Mouse (Mus musculus) gastrocnemius, postnatal 10 days (tissue): ENCODE data around the gene Rap2a. TPM values are rescaled to one million over a fixed set of nuclear protein-coding genes. Genes with fewer than 3 reads are reported as not detected.
A peak's percentile ranks its signal among the peaks of the same experiment; 100 is the strongest.

Experiments
- DNase-seq: peaks from one replicate; pipeline ENCODE4 v3.0.0; 2021; ENCODE audit warnings: mixed read lengths
- total RNA-seq, 2 experiments: library from RNA; stranded (reverse); gene quantifications; 2 replicates each; pipeline ENCODE4 v1.2.3; 2021

Rap2a gene
- total RNA-seq, 2 experiments from 2014 or later: 13.1 to 15.7 TPM

DNA sequence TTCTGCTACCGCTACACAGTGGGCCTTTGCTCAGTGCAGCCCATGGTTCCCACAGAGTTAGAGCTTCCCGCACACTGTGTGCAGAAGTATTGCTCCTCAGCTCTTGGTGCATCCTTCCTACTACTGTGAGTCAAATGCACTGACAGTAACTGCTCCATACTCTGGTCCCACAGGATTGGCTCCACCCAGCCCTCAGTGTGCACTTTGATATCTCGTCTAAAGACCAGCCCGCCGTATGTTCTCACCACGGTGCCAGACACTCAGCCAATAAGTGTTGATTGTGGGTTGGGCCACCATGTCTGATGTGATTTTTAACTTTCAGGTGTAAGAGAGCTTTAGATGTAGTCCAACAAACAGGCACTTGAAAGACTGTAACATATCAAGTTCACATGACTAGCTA lies 21.4 kb downstream of the Rap2a start:
- DNase-seq: no peak

DNA sequence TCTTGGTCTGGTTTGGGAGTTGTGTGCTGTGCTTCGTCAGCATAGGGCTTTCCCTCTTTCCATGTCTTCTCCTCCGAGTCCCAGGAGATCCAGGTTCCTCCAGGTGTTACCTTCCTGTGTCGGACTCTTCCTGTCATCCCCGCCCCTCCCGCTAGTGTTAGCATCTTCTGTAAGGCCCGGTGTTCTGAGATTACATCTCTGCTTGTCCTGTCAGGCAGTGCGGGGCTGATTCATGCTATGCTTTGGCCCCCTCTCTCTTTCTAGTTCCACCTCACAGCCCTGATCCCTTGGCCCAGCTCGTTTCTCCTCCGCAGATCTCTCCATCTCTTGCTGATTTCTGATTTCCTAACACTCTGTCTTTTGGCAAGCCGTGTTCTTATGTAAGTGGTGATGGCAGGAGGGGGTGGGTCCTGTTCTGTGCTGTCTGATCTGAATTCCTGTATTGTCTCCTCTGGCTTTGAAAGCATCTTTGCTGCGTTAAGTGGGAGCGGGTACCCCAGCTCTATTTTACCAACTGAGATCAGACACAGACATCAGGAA lies 21.8 kb downstream of the Rap2a start:
- no peak for DNase-seq

GRCm38 (mm10) chr14:120500791-120501190 lies 22.5 kb downstream of the Rap2a start:
- no peak for DNase-seq

DNA sequence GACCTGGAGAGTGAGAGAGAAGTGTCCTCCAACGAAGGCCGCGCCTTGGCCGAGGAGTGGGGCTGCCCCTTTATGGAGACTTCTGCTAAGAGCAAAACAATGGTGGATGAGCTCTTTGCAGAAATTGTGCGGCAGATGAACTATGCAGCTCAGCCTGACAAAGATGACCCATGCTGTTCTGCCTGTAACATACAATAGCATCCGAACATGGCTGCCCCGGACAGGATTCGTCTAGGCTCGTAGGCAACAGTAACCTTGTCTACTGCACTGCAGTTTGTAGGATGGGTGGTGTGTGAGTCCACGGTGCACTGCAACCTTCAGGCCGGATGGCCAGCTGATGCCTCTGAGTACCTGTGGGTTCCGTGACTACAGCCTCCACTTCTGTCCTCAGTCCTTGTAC lies 25.4 kb downstream of the Rap2a start:
- no peak for DNase-seq

GRCm38 (mm10) chr14:120504423-120504822 lies 26.2 kb downstream of the Rap2a start:
- DNase-seq: no peak

GRCm38 (mm10) chr14:120504928-120505461 lies 26.8 kb downstream of the Rap2a start:
- no peak for DNase-seq

DNA sequence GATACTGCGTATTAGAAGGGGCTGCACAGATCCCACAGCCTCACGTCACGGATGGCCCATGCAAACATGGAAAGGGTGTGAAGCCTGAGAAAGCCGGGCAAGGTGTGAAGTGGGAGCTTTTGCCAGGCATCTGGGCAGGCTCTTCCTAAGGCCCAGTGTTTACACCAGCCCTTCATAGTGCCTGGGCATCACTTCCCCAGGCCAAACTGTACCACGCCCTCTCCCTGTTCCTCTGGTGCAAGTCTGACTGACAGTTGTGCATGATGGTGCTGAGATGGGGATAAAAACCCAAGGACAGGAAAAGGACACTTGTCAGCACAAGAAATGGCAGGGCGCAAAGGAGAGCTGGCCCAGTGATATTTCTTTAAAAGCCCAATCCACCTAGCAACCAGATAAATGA lies 27.7 kb downstream of the Rap2a start:
- DNase-seq: no peak

- no peak for DNase-seq
Measured at GRCm38 (mm10) chr14:120507516-120507915, 29.3 kb downstream of the Rap2a start.

DNA sequence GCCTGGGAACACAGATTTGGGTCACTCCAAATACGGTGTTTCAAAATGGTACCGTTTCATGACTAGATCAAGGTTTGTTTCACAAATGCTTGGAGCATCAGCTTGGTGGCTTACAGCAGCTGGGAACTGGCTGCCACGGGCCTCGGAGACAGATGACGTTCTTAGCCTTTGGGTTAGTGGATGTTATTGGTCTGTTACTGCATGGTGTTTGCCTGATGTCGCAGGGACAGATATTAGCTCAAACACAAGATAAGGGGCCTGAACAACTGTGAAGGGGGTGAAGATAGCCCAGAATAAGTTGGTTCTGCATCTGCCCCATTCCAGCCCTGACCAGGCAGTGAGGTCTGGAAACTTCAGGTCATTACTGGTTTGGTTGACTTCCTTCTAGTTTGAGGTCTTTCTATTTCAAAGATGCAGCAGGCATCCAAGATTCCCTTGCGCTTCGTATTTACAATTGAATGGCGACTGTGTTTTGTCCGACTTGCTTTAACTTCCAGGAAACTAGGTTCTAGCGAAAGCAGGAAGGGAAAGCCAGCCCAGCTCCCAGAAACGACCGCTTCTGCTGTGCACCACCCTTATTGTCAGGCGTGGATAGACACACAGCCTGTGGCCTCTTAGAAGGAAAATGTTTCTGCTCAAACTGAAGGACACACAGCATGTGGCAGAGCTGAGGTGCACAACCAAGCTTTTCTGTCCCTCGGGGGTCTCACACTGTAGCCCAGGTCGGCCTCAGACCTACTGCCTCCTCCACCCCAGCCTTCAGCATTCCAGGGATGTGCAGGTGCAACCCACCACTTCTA lies 30.5 kb downstream of the Rap2a start:
- DNase-seq: no peak

GRCm38 (mm10) chr14:120509366-120509640 lies 31.1 kb downstream of the Rap2a start:
- no peak for DNase-seq

- no peak for DNase-seq
Measured at GRCm38 (mm10) chr14:120511821-120512220, 33.6 kb downstream of the Rap2a start.

DNA sequence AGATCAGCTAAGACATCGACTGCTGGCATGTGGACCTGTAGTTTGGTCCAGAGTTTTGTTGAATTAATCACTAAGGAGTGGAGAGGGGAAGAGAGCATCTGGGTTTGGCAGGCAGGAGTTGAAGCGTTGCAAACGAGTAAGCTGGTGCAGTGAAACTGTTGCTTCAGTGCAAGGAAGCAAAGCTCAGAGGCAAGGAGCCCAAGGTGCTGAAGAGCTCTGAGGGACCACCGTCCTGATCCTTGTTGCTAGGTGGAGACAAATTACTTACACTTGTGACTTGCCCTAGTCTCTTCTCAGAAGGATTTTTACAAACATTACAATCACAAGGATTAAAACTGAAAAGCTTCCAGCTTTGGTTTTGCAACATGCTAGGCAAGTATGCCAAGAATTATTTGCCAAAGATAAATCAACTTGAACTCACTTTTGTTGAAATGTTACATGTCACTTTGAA lies 36.6 kb downstream of the Rap2a start:
- DNase-seq: no peak

- peak; percentile 58 for DNase-seq
Measured at GRCm38 (mm10) chr14:120515376-120515775, 37.1 kb downstream of the Rap2a start.

DNA sequence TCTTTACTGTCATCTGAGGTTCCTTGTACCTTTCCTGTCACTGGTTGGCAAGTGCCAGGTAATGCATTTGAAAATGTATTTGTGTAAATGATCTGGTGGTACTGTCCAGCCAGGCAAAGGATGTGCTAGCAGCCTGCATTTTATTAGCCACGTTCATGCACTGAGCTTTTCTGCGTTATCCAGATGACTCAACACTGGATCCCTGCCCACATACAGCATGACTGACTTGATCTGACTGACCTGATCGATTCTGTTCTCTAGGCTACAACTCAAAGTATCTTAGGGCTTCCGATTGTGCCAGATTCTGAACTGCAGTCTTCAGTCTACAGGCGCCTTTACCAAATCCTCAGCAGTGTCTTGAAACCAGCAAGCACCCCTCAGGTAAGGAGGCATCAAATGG lies 40.5 kb downstream of the Rap2a start:
- DNase-seq: no peak

DNA sequence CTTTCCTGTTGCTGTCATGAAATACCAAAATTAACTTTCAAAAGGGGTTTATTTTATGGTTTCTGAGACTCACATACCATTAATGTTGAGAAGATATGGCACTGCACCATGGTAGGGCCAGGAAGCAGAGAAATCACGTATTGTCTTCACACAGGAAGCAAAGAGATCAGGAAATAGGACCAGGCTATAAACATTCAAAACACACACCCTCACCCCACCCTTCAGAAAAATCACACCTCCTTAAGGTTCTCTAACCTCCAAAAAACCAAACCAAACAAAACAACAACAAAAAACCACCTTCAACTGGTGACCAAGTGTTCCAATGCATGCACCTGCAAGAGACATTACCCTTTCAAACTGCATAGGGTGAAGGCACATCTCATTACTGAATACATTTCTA lies 41.7 kb downstream of the Rap2a start:
- DNase-seq: no peak

GRCm38 (mm10) chr14:120520843-120521242 lies 42.6 kb downstream of the Rap2a start:
- no peak for DNase-seq

- DNase-seq: no peak
Measured at GRCm38 (mm10) chr14:120523296-120523695, 45.1 kb downstream of the Rap2a start.

DNA sequence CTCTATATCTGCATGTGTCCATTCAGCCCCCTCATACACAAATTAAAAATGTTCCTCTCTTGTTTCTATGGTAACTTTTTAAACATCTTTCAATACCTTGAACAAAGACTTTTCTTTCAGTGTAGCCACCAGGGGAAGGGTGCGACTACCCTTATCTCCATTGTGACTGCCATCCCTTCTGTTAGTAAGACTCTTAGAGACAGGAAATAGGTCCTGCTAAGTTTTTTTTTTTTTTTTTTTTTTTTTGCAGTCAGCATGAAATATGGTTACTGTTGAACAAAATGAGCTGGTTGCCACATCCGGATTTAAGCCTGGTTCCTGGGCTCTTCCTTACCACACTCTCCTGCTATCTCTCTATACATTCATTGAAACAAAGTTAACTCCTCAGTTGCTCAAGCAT lies 47.4 kb downstream of the Rap2a start:
- DNase-seq: no peak

DNA sequence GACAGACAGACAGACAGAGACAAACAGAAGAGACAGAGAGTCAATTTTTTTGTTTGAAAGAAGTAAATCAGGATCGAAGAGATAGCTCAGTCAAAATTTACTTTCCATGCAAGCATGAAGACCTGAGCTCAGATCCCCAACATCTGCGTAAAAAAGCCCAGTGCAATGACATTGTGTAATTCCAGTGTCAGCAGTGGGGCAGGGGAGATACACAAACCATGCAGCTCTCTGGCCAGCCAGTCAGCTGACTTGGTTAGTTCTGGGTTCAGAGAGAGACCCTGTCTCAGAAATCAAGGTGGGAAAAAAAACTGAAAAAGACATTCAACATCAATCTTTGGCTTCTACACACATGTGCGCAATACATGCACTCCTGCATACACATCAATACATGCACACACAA lies 55.1 kb downstream of the Rap2a start:
- DNase-seq: no peak

GRCm38 (mm10) chr14:120534841-120535271 lies 56.6 kb downstream of the Rap2a start:
- DNase-seq: no peak

- DNase-seq: no peak
Measured at GRCm38 (mm10) chr14:120535446-120535845, 57.2 kb downstream of the Rap2a start.

DNA sequence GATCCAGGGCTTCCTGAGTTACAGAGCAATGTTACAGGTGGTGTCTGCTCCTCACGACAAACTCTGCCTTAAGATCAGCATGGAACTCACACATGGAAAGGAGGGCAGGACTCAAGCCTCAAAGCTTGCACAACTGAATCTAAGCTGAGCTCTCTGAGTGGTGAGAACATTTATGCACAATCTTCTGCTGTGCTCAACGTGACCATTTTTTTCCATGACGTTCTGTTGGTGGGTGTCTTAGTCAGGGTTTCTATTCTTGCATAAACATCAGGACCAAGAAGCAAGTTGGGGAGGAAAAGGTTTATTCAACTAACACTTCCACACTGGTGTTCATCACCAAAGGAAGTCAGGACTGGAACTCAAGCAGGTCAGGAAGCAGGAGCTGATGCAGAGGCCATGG lies 57.7 kb downstream of the Rap2a start:
- DNase-seq: no peak

- no peak for DNase-seq
Measured at GRCm38 (mm10) chr14:120539128-120539527, 60.9 kb downstream of the Rap2a start.

DNA sequence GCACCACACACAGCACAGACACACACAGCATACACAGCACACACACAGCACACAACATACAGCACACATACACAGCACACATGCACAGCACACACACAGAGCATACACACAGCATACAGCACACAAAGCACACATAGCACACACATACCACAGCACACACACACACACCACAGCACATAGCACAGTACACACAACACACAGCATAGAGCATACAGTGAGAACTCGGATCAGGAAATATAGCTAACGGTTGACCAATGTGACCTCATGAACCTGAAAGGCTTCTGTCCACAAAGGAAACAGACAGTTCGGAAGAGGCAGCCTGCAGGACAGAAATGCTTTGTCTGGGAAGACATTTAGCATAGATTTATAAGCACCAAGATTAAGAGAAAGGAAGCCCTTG lies 61.4 kb downstream of the Rap2a start:
- DNase-seq: no peak
